19 mouse cellular contexts compared by ENCODE assay signal in the genomic region with DNA sequence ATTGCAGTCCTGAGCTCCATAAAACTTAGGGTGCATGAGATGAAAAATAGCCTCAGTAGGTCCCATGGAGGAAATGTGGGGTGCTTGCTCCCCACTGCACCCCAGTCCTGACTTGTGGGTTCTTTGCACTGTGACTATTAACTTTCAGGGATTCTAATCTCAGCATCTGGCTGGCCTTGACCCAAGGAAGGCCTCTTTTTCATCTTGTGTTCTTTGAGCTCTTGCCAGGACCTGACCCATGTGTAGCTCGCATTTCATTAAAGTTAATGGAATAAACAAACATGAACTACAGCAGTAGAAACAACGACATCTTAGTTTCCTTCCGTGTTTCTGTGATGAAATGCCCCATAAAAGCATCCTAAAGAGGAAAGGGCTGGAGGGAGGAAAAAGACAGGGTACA.
DNase-seq lines count a peak whose midpoint lies in the region; ATAC-seq and TF ChIP-seq lines count a peak whose summit lies in the region.
"Had no signal": no experiment of that assay in that cellular context is flagged by ENCODE, and none has a peak within 500 bp of the region (broad histone marks: within the 10 kb centered on the region; RNA-seq: fewer than 3 reads in every experiment).

No protein-coding gene starts in this region.

- no peak overlapping the region for H3K4me3 ChIP-seq in lung, embryonic 14.5 days (ENCODE audit: low read depth, low read length)
- H3K4me3 ChIP-seq: embryonic facial prominence, embryonic 12.5 days; forebrain, embryonic 15.5 days; heart, embryonic 10.5 days; hindbrain, embryonic 12.5 days had no signal

- H3K9me3 ChIP-seq in lung, embryonic 14.5 days (ENCODE audit: low read depth, low read length), result no peaks in the 10 kb centered on the region
- H3K9me3 ChIP-seq: embryonic facial prominence, embryonic 12.5 days; forebrain, embryonic 15.5 days; heart, embryonic 10.5 days; hindbrain, embryonic 12.5 days had no signal

- DNase-seq in adrenal gland, adult 8-10 months, result peak; percentile 5
- DNase-seq in adrenal gland, postnatal 4 days (ENCODE audit: low spot score in 2 of 2), result no peak
- DNase-seq in lung, embryonic 14.5 days, result peak; percentile 70
- DNase-seq in lung, postnatal 10 days, result no peak
- peak; percentile 7 for DNase-seq in adrenal gland, postnatal 10 days
- DNase-seq in heart, adult 8-10 months (ENCODE audit: low spot score), result no peak
- DNase-seq: cerebellum, adult 11 months; cerebellum, adult 9-10 months; cerebellum, postnatal 25 days; gastrocnemius, postnatal 36 days; heart, adult 11 months; heart, postnatal 10 days; heart, postnatal 4 days had no signal

- no peak overlapping the region for H3K27ac ChIP-seq in lung, embryonic 14.5 days (ENCODE audit: low read depth)
- H3K27ac ChIP-seq: embryonic facial prominence, embryonic 12.5 days; forebrain, embryonic 15.5 days; heart, embryonic 10.5 days; hindbrain, embryonic 12.5 days had no signal

- H3K4me1 ChIP-seq in lung, embryonic 14.5 days (ENCODE audit: insufficient read depth), result no peaks in the 10 kb centered on the region
- H3K4me1 ChIP-seq: embryonic facial prominence, embryonic 12.5 days; heart, embryonic 10.5 days; hindbrain, embryonic 12.5 days had no signal

- no peak for ATAC-seq in lung, embryonic 14.5 days (ENCODE audit: insufficient read depth)
- ATAC-seq: forebrain, embryonic 15.5 days; hindbrain, embryonic 16.5 days; inflammation-experienced regulatory T-cells, adult 6 months had no signal

- WGBS in lung, embryonic 14.5 days, result 33% methylated on average over 3 of the region's 3 CpGs

- TF ChIP-seq CTCF in lung, embryonic 14.5 days (IDR thresholded peaks at IDR 0.05; ENCODE audit: low read depth), result no peak

- H3K9ac ChIP-seq in lung, embryonic 14.5 days, result no peak overlapping the region
- H3K9ac ChIP-seq: embryonic facial prominence, embryonic 12.5 days; forebrain, embryonic 15.5 days; hindbrain, embryonic 12.5 days had no signal

- H3K4me2 ChIP-seq in lung, embryonic 14.5 days, result no peak overlapping the region
- H3K4me2 ChIP-seq: embryonic facial prominence, embryonic 12.5 days; forebrain, embryonic 15.5 days; hindbrain, embryonic 12.5 days had no signal

- no peaks in the 10 kb centered on the region for H3K27me3 ChIP-seq in lung, embryonic 14.5 days (ENCODE audit: insufficient read depth, low read length)
- H3K27me3 ChIP-seq: embryonic facial prominence, embryonic 12.5 days; forebrain, embryonic 15.5 days; hindbrain, embryonic 12.5 days had no signal

- no peaks in the 10 kb centered on the region for H3K36me3 ChIP-seq in lung, embryonic 14.5 days (ENCODE audit: insufficient read depth)
- H3K36me3 ChIP-seq: embryonic facial prominence, embryonic 12.5 days; forebrain, embryonic 15.5 days; heart, embryonic 10.5 days; hindbrain, embryonic 12.5 days had no signal

Comparison
In these comparisons a context has a peak if more than half of its experiments do, and no peak if none do; other contexts are left out.
1. DNase-seq: peak in adrenal gland, adult 8-10 months (single experiment), lung, embryonic 14.5 days (single experiment) and adrenal gland, postnatal 10 days (single experiment); none in adrenal gland, postnatal 4 days (0 of 2), lung, postnatal 10 days (single experiment) and heart, adult 8-10 months (single experiment).